Mouse (Mus musculus) testis, adult 2 months (tissue): Measurements from ENCODE around the gene Prkn.

Experiments used
- CTCF ChIP-seq: fragments of 200-500 bp; IDR thresholded peaks from 2 replicates; pipeline ENCODE4 v1.5.1; 2012; ENCODE audit warnings: low read depth, mild to moderate bottlenecking, inconsistent platforms, low read length, moderate library complexity; ENCODE audit not compliant: control insufficient read depth, insufficient read depth, insufficient replicate concordance
- POLR2A ChIP-seq: fragments of 200-500 bp; IDR thresholded peaks from 2 replicates; pipeline ENCODE4 v1.6.1; 2012; ENCODE audit warnings: low read depth, mild to moderate bottlenecking, inconsistent platforms, low read length, moderate library complexity; ENCODE audit not compliant: control insufficient read depth

GRCm38 (mm10) chr17:11727101-11727500 is 886.9 kb downstream of the Prkn start:
- TF ChIP-seq CTCF (no peak), POLR2A (no peak)
